Mouse (Mus musculus) thymus, postnatal 4 days (tissue): Measurements from ENCODE around the gene Large1.
"Not testable (repeated sequence)": the region's sequence is repeated elsewhere in the genome, so short reads cannot be mapped to it uniquely, and the experiment has no call there.

Experiments
- DNase-seq: peaks from one replicate; pipeline ENCODE4 v3.0.0; 2021

Large1 gene

GRCm38 (mm10) chr8:73003858-73004257 lies 349.5 kb downstream of the Large1 start:
- DNase-seq, result peak; percentile 44

GRCm38 (mm10) chr8:72993831-72994230 lies 359.5 kb downstream of the Large1 start:
- DNase-seq, result no peak

GRCm38 (mm10) chr8:72990425-72990824 lies 362.9 kb downstream of the Large1 start:
- no peak for DNase-seq

DNA sequence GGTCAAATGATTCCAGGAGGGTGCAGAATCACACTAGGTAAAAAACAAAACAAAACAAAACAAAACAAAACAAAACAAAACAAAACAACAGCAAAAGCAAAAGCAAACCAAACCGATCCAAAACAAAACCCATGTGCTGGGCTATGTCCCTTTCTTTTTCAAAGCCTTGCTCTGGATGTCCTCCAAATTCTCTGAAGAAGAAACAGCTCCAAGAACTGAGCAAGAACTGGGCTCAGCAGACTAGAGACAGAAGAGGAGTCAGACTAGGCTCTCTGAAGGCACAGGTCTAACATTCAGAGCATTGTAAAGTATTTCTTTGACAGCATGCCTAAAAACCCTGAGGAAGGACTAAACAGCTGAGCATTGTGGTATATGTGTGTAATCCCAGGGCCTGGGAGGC lies 370.5 kb downstream of the Large1 start:
- no peak for DNase-seq

- DNase-seq, result no peak
Measured at GRCm38 (mm10) chr8:72955074-72955473, 398.3 kb downstream of the Large1 start.

DNA sequence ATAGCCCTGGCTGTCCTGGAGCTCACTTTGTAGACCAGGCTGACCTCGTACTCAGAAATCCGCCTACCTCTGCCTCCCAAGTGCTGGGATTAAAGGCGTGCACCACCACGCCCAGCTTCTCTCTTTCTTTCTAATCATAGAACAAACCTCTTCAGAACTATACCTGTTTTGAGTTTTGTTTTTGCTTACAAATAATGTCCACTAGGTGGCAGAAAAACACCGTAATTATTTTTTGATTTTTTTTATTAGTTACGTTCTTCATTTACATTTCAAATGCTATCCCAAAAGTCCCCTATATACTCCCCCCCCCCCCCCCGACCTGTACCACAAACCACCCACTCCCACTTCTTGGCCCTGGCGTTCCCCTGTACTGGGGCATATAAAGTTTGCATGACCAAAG lies 411.9 kb downstream of the Large1 start:
- not testable (repeated sequence) for DNase-seq

DNA sequence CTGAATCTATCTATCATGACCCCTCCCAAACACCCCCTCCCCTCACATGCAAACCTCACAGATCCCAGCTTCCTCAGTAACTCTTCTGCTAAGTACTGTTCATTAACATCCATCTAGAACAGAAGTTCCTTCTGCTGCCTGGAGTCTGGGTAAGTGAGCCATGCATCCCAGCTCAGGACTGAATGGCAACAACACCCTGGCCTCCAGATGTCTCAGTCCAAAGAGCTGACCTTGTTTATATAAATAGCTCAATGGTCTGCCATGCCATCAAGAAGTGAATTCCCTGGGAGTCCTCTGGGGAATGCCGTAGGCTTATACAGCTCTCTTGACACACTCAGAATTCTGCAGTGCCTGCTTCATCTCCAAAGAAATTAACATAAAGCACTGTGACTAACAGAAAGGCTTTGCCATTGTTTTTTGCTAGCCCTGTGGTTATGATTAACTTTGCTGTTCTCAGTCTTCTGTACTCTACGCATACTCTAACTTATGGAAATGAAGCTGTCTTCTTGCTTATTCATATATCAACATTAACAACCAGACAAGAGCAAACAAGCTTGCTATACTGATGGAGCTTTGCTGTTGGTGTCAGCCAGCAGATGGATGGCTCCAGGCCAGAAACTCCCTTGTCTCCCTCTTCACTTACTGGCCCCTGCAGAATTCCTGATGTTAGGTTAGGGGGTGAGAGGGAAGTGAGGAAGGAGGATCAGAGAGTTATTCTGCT lies 434.0 kb downstream of the Large1 start:
- DNase-seq, result no peak

DNA sequence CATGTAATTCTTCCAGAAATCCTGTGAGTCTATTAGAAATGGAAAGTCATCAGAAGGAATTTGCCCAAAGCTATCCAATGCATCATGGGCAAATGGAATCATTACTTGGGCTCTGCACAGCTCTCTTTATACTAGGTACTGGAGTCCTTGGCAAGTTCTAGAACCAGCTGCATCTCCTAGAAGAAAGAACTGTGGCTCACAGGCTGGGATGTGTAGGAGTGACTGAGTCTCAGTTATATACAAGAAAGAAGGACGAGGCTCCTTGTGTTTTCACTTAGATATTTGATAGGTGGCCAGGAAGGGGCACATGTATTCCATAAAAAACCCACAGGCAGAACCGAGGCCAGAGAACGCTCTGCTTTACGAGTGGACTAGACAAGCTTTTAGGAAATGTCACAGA lies 447.8 kb downstream of the Large1 start:
- DNase-seq, result no peak

DNA sequence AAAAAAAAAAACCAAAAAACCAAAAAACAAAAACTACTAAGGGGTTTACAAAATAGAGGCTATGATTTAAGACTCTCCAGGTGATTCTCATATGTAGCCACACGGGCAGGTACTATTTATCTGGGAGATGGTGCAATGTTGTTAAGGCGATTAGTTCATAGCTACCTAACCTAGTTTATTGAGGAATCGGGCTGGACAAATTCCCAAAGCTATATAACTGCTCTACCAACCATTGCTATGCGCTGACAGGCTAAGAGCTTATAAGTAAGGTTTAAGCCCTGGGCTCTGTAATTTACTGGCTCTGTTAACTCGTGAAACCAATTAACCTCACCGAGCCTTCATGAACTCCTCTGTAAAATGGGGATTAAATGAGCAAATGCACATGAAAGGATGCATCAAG lies 451.7 kb downstream of the Large1 start:
- DNase-seq, result no peak

DNA sequence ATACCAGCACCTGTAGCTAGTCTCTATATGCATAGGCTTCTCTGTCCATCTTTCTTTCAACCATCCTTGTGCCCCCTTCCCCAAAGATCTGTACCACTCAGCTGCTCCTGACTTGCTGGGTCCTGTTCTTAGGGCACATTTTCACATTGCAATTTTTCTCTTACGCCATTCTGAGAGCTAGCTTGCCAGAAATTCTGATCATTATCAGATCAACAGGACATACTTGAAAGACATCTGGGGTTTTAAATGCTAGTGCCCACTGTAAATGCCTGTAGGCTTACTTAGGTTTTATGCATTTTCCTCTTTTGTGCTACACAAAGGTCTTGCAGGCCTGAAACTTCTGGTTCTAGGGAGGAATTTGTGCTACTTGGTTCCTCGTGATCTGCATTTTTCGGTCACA lies 454.0 kb downstream of the Large1 start:
- DNase-seq, result no peak

- DNase-seq, result no peak
Measured at GRCm38 (mm10) chr8:72883033-72883432, 470.3 kb downstream of the Large1 start.

DNA sequence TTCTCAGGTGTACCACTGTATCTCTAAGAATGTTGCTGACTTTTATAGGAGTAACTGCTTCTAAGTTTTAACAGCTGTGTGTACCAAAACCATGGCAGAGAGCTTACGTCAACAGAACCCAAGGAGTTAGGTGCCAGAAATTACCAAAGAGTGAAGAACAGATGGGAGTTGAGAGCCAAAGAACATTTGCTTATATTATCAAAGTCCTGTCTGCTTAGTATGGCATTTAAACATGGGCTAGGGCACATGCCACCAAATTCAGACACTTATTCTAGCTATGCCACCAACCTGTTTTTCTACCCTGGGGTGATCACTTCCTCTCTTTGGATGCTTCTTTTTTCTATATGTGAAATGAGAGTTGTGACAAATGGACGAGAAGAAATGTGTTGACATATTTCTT lies 479.9 kb downstream of the Large1 start:
- DNase-seq, result no peak

GRCm38 (mm10) chr8:72846881-72847280 lies 506.5 kb downstream of the Large1 start:
- DNase-seq, result no peak

DNA sequence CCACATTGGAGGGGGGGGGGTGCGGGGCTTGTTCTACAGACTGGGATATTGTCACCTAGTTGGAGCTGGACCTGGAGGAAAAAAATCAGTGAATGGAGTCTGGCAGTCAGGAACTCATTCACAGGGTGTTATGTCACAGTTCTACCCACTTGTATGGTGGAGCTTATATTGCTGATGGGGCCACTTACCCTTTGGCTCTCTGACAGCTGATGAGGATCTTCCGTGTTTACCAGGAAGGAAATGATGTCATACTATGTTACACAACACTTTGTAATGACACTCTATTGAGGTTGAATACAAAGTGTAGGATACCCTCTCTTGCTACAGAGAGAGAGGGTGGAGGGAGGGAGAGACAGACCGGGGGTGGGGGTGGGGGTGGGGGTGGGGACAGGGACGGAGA lies 517.5 kb downstream of the Large1 start:
- DNase-seq, result no peak

DNA sequence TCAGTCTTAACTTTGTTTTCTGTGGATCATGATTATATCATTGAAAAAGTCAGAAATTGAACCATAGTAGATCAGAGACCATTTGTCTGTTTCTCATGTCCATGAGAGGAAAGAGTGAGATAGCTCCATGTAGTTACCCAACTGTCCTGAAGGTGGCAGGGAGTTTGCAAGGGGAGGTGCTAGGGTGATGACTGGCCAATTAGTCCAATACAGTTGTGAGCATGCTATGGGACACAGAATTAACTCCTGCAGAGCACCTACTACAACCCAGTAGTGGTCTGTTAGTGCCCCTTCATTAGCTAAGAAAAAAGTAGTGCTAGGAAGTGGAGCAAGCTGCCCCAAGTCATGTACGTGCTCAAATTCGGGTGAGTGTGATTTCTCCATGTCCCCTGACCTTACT lies 520.2 kb downstream of the Large1 start:
- DNase-seq, result peak; percentile 8

DNA sequence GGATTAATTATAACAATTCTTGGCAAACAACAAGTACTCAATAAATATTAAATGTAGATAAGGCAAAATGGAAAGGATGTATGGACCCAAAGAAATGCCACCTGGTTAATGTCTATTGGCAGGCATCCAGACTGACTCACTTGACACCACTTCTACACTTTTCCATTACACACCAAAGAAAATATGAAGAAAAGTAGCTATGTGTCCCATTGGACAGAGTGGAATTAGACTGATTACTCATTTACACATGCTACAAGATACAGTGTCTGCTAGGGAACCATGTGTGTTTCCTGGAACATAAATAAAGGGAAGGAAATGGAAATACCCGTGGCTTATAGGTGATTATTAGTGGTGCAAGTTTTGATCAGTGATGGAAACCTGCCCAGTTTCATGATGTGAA lies 521.0 kb downstream of the Large1 start:
- DNase-seq, result no peak

- DNase-seq, result no peak
Measured at GRCm38 (mm10) chr8:72817655-72818349, 535.5 kb downstream of the Large1 start.

GRCm38 (mm10) chr8:72816679-72817078 lies 536.7 kb downstream of the Large1 start:
- no peak for DNase-seq

- peak; percentile 28 for DNase-seq
Measured at GRCm38 (mm10) chr8:72815681-72816080, 537.7 kb downstream of the Large1 start.

- DNase-seq, result no peak
Measured at GRCm38 (mm10) chr8:72812690-72813089, 540.6 kb downstream of the Large1 start.

DNA sequence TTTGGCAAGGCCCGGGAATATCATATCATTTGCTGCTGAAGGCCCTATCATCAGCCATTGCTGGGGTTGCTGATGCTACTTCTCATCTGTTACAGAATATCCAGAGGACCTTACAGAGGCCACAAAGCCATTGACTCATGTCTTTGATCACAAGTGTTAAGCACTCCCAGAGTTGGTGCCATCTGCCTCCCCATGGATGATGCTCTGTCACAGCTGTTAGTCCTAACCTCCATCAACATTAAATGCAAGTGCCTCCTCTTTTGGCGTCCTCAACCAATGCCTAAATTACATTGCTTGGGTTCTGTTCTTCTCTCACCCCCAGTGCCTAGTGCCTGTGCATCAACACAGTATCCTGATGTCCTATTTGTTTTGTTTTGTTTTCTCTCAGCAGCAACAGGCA lies 551.8 kb downstream of the Large1 start:
- DNase-seq, result no peak

DNA sequence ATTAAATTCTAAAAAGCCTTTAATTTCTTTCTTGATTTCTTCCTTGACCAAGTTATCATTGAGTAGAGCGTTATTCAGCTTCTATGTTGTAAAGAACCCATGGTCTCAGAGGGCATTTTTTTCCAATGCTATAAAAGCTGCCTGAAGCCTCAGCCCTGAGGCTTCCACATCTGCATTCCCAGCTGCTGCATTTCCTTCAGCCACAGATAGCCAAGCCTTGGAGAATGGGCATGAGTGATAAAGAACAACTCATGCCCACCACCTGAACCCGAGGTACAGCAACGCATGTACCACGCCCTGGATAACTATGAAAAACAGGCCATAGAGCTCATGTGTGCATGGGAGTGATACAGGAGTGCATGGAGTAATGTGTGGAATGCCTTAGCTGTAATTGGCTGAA lies 572.7 kb downstream of the Large1 start:
- no peak for DNase-seq

- DNase-seq, result no peak
Measured at GRCm38 (mm10) chr8:72777797-72778196, 575.5 kb downstream of the Large1 start.

DNA sequence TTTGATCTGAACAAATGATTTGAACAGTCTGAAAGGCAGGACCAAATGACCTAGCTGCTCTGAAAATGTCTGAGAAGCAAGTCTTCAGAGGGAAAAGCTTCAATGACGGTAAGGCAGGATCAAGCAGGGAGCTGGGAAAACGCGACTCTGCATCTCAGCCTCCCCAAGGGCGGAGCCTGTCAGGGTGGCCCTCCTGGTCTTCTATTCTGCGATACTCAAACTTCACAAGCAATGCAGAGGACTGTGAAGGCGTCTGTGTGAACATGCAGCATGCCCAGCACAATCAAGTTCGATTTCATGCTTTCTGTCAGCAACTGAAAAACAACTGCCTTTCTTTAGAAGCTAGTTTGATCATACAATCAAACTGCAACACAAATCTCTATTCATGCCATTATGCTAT lies 586.6 kb downstream of the Large1 start:
- DNase-seq, result no peak

GRCm38 (mm10) chr8:72765696-72766095 lies 587.6 kb downstream of the Large1 start:
- DNase-seq, result no peak
